Mouse (Mus musculus) lung, adult 2 months (tissue): ENCODE measurements at regions not wholly inside any gene's neighbourhood (a gene's known extent, or its start where the extent isn't known, plus 50 kb on each side); places are given as distances from the start of the nearest gene placed in this dataset.

Source experiments
- CTCF ChIP-seq: fragments of 200-500 bp; IDR thresholded peaks from 2 replicates; pipeline ENCODE4 v1.5.1; 2011; ENCODE audit warnings: mild to moderate bottlenecking, low read length, control low read depth; ENCODE audit not compliant: insufficient read depth
- POLR2A ChIP-seq: fragments of 200-500 bp; IDR thresholded peaks from 2 replicates; pipeline ENCODE4 v1.6.1; 2011; ENCODE audit warnings: low read depth, mild to moderate bottlenecking, control low read depth, low read length, borderline replicate concordance; ENCODE audit errors: extremely low read depth

- TF ChIP-seq CTCF = no peak
- TF ChIP-seq POLR2A = no peak
Measured at GRCm38 (mm10) chr15:40000022-40000421, 134.1 kb upstream of the 9330182O14Rik start.
